Mouse (Mus musculus) Patski (cell line): ENCODE results near the gene Prima1. TPM values are rescaled to one million over a fixed set of nuclear protein-coding genes. Genes with fewer than 3 reads are reported as not detected.

Source experiments
- ATAC-seq: fragments of 100-300 bp; one replicate; pipeline ENCODE4 v1.8.0; 2021
- CTCF ChIA-PET: fragments of 350-600 bp; sonication (Branson Sonifier 250); formaldehyde crosslinking; loops from one replicate; lab custom pipeline; 2022; ENCODE audit warnings: inconsistent platforms; lab: Charles Lee
- POLR2A ChIA-PET: fragments of 350-600 bp; sonication (Branson Sonifier 250); formaldehyde crosslinking; loops from one replicate; lab custom pipeline; 2022; ENCODE audit warnings: antibody characterized with exemption, inconsistent platforms; lab: Charles Lee
- DNase-seq: peaks from one replicate; pipeline ENCODE4 v3.0.0-alpha.2; 2011; ENCODE audit warnings: low read depth, low spot score
- H3K27me3 ChIP-seq: fragments of 371-371 bp; one replicate; pipeline ENCODE4 v1.5.1; 2021
- CTCF ChIP-seq: fragments of 100-300 bp; IDR thresholded peaks from one replicate; pipeline ENCODE4 v1.5.1; 2021
- in situ Hi-C: fragments of 300-500 bp; cut with MboI; formaldehyde crosslinking; loops from 3 replicates; pipeline ENCODE4 v1.11.1; 2018; ENCODE audit warnings: low pct_unique_long_range_greater_than_20kb, mixed read lengths
- polyA plus RNA-seq: library from polyadenylated mRNA; unstranded; gene quantifications from one replicate; pipeline ENCODE4 v1.2.3, GENCODE M21; 2021

Gene Prima1
- polyA plus RNA-seq, 1 experiment from 2014 or later = 0.28 TPM

- in situ Hi-C loops = no loop called here
- TF ChIP-seq CTCF = no peak
- DNase-seq (no peak), ATAC-seq (no peak)
- ChIA-PET POLR2A (no interaction called here), CTCF (no interaction called here)
- H3K27me3 ChIP-seq = no peaks in the 10 kb centered on the region
These were observed 12.9 kb downstream of the Prima1 start for GRCm38 (mm10) chr12:103229058-103229457.

DNA sequence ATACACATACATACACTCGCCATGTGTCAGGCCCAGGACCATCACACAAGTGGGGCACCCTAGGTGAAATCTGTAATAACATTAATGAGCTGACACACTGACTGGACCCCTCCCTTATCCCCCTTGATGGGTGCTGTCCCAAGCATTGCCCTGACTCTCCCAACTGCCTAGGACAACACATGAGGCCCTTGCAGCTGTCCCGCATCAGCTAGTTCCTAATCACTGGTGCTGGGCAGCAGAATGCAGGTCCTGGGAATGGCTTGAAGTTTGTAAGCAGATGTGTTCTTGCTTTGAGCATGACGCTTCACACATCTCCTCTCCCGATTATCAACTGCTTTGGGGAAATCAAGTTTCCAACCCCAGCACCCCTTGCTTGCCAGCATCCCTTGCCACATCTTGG lies 15.8 kb downstream of the Prima1 start:
- H3K27me3 ChIP-seq = no peaks in the 10 kb centered on the region
- ChIA-PET CTCF (no interaction called here), POLR2A (no interaction called here)
- no peak for TF ChIP-seq CTCF
- ATAC-seq (no peak), DNase-seq (no peak)
- in situ Hi-C loops = no loop called here

DNA sequence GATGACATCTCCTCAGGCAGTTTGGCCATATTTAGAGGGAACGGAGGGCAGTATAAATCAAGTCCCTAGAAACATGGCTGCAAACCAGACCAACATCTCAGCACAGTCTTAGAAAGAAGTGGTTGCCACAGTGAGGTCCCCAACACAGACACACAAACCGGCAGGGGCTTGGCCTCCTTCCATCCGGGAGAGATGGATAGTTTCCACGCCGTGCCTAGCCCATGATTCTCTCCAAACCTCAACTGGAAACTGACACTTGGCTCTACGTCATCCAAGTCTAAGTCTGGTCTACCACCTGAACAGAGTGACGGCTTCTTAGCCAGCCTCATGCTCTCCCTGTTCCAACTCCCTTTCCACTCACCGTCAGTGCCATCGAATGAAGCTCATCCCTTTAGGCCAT lies 18.3 kb downstream of the Prima1 start:
- DNase-seq = no peak
- CTCF ChIA-PET = no interaction called here
- TF ChIP-seq CTCF = no peak

DNA sequence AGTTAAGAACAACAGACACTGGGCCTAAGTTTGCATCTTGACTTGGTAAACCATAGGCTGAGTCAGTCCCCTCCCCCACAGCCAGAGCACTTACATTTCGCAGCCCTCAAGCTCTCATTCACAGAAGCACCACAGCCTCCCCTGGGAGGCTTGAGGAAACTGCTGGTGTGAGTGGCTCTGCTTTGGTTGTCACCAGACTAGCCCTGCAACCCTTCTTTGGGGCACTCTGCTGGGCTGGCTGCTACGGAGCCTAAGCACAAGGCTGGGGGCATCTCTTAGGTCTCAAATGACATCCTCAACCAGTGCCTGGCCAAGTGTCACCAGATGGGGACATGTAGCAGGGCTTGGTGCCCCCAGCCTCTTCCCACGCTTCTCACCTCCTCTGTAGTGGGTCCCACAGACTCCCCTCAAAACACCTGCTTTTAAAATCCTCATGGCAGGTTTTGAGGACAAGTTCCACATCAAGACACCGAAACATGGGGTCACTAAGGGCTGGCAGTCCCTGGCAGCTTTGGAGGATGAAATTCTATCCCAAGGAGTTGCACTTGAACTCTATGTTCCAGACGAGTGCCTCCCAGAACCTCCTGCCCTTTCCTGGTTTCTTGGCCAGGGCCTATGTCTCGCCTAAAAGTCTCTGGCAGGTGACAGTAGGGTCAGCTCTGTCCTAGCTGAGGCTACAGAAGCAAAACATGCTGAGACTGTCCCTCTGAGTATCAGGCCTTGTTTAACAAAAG lies 25.9 kb downstream of the Prima1 start:
- DNase-seq = no peak
- ChIA-PET POLR2A (no interaction called here), CTCF (no interaction called here)
- no peaks in the 10 kb centered on the region for H3K27me3 ChIP-seq
- no peak for TF ChIP-seq CTCF
- in situ Hi-C loops = no loop called here
- ATAC-seq = no peak

More for the DNA sequence above, 18.3 kb downstream of the Prima1 start:
- no peaks in the 10 kb centered on the region for H3K27me3 ChIP-seq
- in situ Hi-C loops = no loop called here
- no peak for ATAC-seq
- POLR2A ChIA-PET = no interaction called here

DNA sequence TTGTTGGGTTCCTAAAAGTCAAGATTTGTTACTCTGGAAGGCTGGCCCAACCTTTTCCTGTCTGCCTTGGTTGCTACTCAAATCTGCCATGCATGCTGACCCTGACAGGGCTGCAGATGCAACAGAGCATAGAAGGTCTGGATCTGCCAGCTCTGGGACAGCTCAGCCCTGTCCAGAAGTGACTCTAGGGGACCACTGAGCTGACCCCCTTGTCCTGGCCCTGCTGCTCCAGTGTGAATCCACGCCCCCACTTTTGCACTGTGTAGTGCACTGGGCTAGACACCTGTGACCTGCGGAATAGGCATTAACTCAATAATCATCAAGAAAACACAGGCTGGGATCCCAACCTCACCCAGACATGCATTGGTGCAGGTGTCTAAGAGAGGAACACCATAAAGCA lies 27.2 kb downstream of the Prima1 start:
- no peak for TF ChIP-seq CTCF
- in situ Hi-C loops = no loop called here
- CTCF ChIA-PET = no interaction called here
- DNase-seq (no peak), ATAC-seq (no peak)
- H3K27me3 ChIP-seq = no peaks in the 10 kb centered on the region
- POLR2A ChIA-PET = interaction anchor here (0.6 kb wide), 1 partner anchor 11 kb away, joined by 4 read pairs; no protein-coding TSS in a partner anchor

DNA sequence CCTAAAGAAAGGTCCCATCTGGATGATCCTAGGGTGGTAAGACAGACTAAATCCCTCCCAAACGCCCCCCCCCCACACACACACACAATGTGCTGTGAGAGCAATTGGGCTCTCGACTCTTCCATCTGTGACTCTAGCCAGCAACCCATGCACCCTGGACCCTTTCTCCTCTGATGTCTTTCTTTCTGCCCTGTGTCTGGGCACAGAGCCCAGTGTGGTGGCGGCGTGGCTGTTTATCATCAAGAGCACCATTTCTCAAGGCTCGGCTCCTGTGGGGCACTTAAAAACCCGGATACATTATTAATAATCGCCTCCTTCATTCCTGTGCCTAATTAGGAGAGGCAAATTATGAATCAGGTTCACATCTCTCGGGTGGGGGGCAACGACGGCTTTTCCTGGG lies 27.7 kb downstream of the Prima1 start:
- in situ Hi-C loops = no loop called here
- CTCF ChIA-PET = no interaction called here
- no peak for DNase-seq
- no peak for ATAC-seq
- no peaks in the 10 kb centered on the region for H3K27me3 ChIP-seq
- no peak for TF ChIP-seq CTCF
- POLR2A ChIA-PET = no interaction called here

GRCm38 (mm10) chr12:103213591-103213990 lies 28.4 kb downstream of the Prima1 start:
- ATAC-seq (no peak), DNase-seq (no peak)
- in situ Hi-C loops = no loop called here
- POLR2A ChIA-PET = no interaction called here
- H3K27me3 ChIP-seq = no peaks in the 10 kb centered on the region
- TF ChIP-seq CTCF = no peak
- CTCF ChIA-PET = no interaction called here

DNA sequence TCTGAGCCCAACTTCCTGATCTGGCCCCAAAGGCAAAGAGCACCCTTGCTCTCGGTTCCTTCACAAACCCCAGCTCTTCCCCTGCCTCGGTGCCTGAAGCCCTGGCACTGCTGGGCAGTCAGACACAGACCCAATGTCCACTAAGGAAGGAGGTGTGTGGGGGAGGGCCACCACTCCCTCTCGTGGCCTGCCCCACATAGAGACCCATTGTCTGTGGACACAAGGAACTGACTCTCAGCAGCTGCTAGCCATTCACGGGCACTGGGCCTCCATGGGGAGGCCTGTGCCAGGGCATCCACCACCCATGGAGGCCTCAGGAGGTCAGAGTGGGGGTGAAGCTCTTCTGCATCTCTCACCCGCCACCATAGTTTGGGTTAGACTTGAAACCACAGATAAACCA lies 30.9 kb downstream of the Prima1 start:
- CTCF ChIA-PET = interaction anchor here (0.9 kb wide), 1 partner anchor 66 kb away, joined by 3 read pairs; no protein-coding TSS in a partner anchor
- in situ Hi-C loops = no loop called here
- POLR2A ChIA-PET = no interaction called here
- no peak for TF ChIP-seq CTCF
- no peaks in the 10 kb centered on the region for H3K27me3 ChIP-seq
- ATAC-seq = no peak
- DNase-seq = no peak

- in situ Hi-C loops = no loop called here
- TF ChIP-seq CTCF = no peak
- POLR2A ChIA-PET = no interaction called here
- H3K27me3 ChIP-seq = no peaks in the 10 kb centered on the region
- no peak for ATAC-seq
- no peak for DNase-seq
- CTCF ChIA-PET = no interaction called here
These were observed 32.4 kb downstream of the Prima1 start for GRCm38 (mm10) chr12:103209581-103209980.

GRCm38 (mm10) chr12:103205561-103205960 lies 36.4 kb downstream of the Prima1 start:
- TF ChIP-seq CTCF = no peak
- in situ Hi-C loops = no loop called here
- POLR2A ChIA-PET = no interaction called here
- CTCF ChIA-PET = no interaction called here
- DNase-seq (no peak), ATAC-seq (no peak)
- H3K27me3 ChIP-seq = no peaks in the 10 kb centered on the region

DNA sequence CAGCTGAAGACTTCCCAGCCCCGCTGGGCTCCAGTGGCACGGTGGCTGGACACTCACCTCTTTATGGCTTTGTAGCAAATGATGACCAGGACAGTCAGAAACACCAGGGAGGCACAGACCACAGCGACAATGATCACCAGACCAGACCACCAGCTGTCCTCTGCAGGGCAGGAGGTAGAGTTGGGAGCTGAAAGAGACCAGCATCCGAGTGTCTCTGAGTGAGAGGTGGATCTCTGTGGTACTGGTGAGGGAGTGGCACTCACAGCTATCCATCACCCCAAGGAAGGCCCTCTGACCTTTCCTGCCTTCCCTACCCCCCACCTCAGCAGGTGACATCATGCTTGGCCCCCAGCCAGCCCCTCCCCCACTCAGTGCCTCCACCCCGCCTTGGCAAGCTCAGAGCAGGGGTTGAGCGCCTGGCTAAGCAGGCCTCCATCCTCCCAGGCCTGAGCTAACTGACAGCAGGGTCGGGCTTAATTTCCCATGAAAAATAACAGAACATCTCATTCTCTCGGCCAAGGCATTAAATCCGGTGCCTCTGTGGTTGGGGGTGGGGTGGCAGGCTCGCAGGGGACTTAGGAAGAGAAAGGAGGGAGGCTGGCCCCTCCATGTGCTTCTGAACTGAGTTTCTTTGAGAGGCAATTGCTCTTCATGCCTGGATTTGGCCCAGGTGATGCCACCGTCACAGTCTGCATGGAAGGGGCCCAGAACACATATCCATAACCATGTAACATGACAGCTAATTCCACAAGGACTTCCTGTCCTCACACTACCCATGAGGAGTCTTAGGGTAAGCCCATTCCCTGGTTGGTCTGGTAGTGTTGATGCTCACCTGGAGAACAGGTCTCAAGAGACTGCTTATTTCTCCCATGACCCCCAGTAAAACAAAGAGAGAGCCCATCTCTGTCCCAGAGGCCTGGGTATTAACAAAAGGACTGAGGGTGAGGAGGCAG lies 39.1 kb downstream of the Prima1 start:
- in situ Hi-C loops = no loop called here
- POLR2A ChIA-PET = interaction anchor here (1.2 kb wide), 1 partner anchor 12 kb away, joined by 4 read pairs; no protein-coding TSS in a partner anchor
- H3K27me3 ChIP-seq = no peaks in the 10 kb centered on the region
- ATAC-seq = no peak
- CTCF ChIA-PET = interaction anchor here (1.1 to 1.6 kb wide), 2 partner anchors 10 to 59 kb away, joined by 3 to 4 read pairs; no protein-coding TSS in a partner anchor
- no peak for DNase-seq
- TF ChIP-seq CTCF = no peak
